Mouse (Mus musculus): ENCODE data around the gene Carmil2.

Carmil2 gene

DNA sequence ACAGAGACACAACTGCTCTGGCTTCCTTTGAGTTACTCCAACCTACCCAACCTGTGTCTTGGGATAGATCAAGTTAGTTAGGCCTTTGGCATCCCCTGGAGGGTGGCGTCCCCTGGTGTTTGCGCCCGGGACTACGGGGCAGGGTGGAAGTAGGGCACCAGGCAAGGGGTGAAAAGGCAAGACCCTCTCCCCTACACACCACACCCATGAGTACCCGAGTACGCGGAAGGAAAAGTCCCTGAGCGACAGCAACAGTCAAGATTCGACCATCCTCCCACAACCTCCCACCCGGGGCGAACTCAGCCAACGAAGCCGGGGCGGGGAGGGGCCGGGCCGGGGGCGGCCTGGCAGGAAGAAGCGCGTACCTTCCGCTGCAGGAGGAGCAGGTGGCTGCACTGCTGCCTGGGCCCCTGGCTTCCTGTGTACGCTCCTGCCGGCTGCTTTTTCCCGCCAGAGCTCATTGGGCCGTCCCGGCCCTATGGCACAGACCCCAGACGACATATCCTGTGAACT, at the start of gene Carmil2:
TSS of gene Carmil2 (plus strand) at position 479 of the 513 bp plus-strand sequence.
- peak; percentile 81 for DNase-seq

DNA sequence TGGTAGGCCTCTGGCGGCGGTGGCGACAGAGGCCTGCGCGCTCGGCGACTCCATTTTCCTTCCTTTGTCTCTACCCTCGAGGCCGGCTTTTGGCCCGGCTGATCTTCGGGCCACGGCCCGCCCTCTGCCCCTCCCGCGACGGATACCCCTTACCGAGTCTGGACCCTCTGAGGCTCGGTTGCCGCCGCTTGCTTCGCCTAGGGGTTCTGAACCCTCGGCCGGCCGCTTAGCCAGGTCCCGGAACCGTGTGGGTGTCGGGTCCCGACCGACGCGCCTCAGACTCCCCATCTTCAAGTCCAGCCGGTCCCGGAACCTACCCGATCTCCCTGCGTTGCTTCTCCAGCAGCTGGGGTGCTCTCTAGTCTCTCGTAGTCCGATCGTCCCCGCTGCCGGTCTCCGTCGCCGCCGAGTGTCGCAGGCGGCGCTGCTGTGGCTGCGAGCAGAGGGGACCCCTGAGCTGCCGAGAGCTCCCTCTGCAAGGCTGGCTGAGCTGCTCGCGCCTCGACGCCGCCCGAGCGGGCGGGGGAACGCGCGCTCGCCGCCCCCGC, 49.0 kb upstream of the Carmil2 start, which contains the start of gene Agrp:
TSS of gene Agrp (minus strand) at position 431 of the 548 bp plus-strand sequence.
- DNase-seq: peak; percentile 47

DNA sequence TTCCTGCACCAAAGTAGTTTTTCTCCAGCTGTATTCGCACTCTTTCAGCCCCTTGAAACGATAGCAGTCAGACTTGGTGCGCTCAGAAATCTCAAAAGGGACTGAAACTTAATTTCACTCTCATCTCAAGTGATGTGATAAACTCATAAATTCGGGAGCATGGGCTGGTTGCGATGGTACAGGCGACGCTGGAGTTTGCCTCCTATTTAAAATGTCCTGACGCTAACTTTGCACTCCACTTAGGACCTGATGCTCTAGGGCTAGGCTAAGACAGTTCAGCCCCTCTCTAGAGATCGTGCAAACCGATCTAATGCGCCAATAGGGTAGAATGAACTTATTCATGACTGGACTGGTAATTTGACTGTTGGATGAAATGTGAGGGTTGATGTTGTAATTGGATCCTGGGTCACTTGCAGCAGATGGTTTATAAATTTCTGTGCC, 48.5 kb upstream of the Carmil2 start:
- DNase-seq: peak; percentile 23

DNA sequence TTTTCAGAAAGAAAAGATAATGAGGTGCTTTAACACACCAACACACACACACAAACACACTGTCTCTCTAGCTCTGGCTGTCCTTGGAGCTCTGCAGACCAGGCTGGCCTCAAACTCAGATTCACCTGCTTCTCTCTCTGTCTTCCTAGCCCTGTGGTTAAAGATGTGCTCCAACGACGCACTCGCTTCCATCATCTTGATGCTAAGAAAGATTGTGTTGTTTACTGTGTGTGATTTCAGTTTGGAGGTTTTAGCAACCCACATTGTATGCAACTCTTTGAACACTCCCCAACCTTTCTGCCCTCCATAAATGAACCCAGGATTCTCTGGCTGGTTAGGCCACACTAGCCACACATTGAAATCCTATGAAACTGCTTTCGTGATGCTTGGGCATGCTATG, 47.6 kb upstream of the Carmil2 start:
- no peak for DNase-seq

DNA sequence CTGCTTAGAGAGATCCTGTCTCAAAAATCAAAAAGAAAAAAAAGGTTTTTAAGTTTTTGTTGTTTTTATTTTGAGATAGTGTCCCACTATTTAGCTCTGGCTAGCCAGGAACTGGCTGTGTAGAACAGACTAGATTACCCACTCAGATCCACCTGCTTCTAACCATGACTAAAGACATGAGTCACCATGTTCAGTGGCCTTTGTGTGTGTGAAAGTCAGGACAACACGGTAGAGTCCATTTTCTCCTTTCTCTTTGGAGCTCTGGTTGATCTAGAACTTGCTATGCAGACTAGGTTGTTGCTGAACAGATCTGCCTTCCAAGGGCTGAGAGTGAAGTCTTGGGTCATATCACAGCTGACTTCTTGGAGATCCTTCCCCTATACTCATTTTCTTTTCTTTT, 46.2 kb upstream of the Carmil2 start:
- no peak for DNase-seq

DNA sequence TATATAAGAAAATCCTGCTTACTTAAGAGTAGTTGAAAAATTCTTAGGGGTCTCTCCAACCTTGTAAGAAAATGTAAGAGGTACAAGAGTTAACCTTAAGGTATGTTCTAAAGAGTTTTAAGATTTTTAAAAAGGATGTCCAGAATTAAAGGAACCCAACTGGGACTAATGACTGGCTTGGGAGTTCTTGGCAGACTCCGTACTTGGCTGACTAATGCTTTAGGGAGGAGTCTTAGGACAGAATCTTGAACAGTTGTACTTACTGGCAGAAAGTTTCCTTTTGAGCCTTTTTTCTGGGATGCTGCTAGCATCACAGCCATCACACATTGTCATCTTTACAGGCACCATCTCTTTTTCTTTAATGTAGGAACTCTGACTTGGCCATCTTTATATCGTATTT, 45.6 kb upstream of the Carmil2 start:
- peak; percentile 21 for DNase-seq

DNA sequence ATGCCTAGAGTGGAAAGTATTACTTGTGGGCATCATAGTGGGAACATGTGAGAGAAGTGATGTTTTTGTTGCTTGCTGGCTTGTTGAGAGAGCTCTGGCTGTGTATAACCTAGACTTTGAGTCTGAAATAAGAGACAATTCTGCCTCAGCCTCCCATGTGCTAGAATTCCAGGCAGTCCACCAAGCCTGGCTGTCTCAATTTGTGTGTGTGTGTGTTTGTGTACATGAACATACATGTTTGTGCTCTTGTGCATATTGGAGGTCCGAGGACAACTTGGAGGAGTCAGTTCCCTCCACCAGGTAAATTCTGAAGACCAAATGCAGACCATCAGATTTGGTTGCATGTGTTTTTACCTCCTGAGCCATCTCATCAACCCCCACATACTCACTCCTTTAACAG, 40.9 kb upstream of the Carmil2 start:
- DNase-seq: no peak

DNA sequence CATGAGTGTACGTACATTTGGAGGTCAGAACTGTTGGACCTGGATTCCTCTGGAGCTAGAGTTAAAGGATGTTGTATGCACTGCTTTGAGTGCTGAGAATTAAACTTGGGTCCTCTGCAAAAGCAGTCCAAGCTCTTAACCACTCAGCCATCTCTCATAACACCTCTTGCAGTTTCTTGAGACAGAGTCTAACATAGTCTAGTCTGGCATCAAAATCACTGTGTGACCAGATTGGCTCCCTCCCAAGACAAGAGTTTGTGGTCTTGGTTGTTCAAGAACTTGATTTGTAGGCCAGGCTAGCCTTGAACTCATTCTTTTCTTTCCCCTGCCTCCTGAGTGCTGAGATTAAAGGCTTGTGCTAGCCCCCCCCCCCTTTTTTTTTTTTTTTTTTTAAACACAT, 37.1 kb upstream of the Carmil2 start:
- no peak for DNase-seq

DNA sequence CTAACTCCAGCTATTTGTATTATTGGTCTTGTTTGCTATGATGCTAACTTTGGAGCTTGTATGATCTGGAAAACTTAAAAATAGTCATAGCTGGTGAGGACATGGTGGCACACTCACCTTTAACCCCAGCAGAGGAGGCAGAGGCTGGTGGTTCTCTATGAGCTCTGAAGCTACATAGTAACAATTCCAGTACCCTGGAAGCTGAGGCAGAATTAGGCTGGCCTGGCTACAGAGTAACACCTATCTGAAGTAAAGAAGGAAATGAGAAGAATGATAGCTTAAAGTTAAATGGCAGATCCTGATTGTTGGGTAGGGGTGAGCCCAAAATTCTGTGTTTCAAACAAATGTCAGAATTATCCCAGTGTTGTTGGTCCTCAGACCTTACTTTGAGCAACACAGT, 28.4 kb upstream of the Carmil2 start:
- DNase-seq: no peak

DNA sequence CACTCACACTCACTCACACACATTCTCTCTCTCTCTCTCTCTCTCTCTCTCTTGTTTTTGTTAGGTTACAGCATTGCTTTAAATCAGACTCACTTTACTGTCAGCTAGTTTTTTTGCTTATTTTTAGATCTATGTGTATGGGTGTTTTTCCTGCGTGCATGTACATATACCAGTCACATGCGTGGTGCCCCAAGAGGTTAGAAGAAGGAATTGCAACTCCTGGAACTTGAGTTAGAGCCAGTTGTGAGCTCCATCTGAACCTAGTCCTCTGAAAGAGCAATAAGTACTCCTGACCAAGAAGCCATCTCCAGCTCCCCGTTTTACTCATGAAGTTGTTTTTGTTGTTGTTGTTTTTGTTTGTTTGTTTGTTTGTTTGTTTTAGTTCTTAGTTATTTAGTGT, 24.9 kb upstream of the Carmil2 start:
- DNase-seq: peak; percentile 62

DNA sequence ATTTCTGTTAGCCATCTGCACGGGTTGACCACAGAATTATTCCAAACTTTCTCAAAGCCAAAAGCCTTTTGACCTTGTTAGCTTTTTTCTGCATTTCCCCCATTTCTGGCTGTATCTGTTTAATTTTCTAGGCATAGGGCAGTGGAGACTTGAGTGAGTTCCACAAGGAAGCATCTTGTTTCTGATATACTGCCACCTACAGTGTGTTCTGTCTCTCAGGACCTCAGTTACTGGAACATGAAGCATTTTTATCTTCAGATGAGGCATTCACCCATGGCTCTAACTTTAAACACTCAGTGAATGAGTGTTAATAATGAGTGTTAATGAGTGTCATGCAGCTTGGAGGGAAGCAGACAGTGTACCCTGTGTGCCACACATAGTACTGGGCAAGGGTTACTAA, 8.2 kb upstream of the Carmil2 start:
- no peak for DNase-seq

DNA sequence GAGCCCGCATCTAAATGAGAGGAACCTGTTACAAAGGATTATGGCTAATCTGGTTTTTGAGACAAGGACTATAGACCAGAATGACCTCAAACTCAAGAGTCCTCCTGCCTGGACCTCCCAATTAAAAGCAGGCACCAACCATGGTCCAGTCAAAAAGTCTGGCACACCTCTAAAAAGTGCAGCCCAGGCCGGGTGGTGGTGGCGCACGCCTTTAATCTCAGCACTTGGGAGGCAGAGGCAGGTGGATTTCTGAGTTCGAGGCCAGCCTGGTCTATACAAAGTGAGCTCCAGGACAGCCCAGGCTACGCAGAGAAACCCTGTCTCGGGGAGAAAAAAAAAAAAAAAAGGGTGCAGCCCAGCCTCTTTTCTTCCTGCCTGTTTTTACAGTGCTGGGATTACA, 749 bp upstream of the Carmil2 start:
- no peak for DNase-seq

DNA sequence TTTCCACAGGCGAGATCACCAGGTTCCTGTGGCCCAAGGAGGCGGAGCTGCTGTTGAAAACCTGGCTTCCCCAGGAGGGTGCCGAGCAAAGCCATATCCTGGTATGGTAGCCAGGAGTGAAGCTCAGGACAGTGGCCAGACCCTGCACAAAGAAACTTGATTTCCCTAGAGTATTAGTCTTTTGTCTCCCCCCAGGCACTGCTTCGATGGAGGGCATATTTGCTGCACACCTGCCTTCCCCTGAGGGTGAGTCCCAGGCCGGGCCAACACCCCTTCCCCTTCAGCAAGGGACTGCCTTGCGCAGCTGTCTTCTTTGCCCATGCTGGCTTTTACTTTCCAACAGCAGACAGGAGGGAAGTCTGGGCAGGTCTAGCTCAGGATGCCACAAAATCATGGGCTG, 477 bp downstream of the Carmil2 start:
- DNase-seq: no peak

DNA sequence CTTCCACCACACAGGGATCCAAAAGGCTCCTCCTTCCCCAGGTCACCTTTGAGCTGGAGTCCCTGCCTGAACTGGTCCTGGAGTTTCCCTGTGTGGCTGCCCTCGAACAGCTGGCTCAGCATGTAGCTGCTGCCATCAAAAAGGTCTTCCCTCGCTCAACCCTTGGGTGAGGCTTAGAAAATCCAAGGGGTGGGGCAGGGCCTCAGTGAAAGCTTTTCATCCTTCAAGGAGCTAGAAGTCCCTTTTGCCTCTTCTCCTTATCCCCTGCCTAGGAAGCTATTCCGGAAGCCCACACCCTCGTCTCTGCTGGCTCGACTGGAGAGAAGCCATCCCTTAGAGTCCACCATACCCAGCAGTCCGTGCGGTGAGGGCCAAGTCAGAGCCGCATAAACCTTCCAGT, 1.4 kb downstream of the Carmil2 start:
- no peak for DNase-seq

DNA sequence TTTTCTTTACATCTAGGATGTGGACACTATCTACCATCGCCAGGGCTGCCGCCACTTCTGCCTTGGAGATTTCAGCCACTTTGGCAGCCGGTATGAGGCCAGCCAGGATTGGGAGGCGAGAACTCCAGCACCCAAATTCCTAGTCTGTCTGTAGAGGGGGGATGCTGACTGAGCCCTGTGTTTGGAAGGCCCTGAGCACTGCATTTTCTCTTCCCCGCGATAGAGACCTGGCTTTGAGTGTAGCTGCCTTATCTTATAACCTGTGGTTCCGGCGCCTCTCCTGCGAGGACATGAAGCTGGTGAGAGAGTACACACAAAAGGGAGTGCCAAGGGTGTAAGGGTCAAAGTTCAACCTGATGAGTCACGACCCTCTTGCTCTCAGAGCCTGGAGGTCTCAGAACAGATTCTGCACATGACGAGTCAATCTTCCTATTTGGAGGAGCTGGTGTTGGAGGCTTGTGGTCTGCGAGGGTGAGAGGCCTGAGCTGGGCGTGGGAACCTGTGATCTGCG, 2.2 kb downstream of the Carmil2 start:
- no peak for DNase-seq

DNA sequence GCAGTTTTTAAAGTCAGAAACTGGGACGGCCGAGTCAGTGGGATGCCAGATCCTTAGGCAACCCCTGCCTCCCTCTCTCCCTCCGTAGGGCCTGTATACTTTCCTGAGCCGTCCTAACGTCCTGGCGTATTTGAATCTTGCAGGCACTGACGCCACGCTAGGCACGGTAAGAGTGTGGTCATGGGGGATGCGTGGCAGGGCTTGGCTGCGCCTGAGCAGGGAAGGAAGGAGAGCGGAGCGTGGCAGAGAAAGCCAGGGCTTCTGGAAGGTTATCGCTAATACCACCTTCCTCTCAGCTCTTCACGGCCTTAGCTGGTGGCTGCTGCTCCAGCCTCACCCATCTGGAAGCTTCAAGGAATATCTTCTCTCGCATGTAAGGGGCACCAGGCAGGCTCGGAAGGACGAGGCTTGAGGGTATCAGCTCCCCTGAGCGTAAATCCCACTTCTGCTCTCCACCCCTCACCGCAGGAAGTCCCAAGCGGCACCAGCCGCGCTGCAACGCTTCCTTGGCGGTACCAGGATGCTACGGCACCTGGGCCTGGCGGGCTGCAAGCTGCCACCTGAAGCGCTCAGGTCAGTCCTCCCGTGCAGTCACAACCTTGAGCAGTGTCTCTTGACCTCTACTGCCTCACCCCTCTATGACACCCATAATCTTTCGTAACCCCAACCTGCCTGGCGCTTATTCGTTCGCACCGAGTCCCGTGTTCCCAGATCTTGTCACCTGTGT, 3.3 kb downstream of the Carmil2 start:
- DNase-seq: no peak

DNA sequence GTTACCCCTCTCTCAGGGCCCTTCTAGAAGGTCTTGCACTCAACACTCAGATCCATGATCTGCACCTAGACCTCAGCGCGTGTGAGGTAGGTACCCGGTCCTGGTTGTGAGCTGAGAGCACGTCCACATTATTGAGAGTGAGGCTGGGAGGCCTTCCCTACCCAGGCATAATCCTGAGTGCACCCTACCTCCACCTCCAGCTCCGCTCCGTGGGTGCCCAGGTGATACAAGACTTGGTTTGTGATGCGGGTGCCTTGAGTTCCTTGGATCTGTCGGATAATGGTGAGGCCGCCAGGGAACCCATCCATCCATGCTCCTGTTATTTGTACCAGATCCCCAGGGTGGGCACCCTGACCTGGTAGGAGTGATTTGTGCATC, 3.9 kb downstream of the Carmil2 start:
- no peak for DNase-seq

DNA sequence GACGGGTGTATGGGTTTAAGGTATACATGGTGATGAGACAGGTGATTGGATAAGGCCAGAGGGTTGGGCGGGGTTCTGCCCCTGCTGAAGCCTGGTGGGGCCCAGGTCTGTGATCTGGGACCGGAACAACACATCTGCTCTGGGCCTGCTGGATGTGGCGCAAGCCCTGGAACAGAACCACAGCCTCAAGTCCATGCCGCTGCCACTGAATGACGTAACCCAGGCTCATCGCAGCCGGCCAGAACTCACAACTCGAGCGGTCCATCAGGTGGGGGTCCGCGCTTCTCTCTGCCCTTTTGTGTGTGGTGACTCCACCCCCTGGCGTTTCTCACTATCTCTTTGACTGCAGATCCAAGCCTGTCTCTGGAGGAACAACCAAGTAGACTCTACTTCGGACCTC, 4.9 kb downstream of the Carmil2 start:
- no peak for DNase-seq

DNA sequence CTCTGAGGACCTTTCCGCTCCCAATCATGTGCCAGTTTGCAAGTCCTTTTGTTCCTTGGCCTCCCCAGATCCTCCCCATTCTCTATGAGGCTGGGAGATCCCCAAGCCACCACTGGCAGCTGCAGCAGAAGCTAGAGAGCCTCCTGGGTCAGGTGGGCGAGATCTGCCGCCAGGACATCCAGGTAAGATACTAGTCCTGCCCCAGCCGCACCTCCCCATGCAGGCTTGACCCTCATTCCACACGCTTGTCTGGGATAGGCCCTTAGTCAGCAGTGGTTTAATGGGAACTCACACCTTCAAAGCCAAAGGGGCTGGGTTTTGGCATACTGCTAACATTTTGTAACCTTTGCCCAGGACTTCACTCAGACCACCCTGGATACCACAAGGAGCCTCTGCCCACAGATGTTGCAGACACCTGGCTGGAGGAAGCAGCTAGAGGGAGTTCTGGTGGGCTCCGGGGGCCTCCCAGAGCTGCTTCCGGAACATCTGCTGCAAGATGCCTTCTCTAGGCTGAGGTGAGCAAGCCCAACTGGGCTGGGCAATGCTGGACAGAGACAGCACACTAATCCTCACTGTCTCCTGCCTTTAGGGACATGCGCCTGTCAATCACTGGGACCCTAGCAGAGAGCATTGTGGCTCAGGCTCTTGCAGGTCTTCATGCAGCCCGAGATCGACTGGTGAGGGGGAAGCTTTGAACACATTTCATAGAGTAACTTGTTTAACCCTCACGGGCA, 6.5 kb downstream of the Carmil2 start:
- DNase-seq: no peak

DNA sequence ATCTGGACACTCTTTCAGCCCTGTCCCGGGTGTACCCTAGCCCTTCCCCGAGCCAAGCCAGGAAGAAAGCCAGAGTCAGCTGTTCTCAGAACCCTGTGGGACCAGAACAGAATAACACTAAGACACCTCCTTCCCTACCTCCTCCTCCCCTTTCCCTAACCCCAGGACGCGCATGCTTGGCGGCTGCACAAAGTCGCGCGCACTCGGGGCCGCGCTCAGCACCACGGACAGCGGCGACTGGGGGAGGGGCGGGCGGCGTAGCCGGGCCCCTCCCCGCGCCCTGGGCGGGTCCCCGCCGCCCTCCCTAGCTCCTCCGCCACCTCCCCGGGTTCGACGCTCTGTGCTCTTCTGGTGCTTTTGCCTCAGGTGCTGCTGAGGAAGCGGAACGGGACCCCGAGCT, 7.6 kb downstream of the Carmil2 start:
- peak; percentile 59 for DNase-seq

DNA sequence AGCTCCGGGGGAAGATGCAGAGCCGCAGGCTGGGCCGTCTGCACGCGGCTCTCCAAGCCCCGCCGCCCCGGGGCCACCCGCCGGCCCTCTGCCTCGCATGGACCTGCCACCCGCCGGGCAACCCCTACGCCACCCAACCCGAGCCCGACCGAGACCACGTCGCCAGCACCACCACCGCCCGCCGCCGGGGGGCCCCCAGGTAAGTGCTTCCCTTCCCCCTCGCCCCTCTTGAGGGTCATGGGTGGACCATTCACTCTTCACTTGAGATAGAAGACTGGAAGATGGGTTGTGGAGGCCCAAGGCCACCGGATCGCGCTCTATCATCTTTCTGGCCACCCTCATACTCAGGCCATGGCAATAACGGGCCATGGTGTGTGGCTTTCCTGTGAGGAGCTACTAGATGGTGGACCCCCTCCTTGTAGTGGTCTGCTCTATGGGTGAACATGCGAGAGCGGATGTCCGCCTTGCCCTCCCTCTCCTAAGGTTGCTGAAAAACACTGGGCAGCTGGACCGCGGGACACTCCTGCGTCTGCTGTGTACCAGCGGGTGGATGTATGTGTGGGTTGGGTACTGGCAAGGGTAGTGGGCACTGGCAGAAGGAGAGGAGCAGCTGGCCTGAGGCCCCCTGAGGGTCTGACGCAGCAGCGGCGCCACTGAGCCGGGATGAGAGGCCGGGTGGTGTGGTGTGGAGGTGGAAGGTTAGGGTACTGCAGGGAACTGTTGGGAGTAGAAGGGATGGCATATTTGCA, 8.2 kb downstream of the Carmil2 start:
- no peak for DNase-seq

DNA sequence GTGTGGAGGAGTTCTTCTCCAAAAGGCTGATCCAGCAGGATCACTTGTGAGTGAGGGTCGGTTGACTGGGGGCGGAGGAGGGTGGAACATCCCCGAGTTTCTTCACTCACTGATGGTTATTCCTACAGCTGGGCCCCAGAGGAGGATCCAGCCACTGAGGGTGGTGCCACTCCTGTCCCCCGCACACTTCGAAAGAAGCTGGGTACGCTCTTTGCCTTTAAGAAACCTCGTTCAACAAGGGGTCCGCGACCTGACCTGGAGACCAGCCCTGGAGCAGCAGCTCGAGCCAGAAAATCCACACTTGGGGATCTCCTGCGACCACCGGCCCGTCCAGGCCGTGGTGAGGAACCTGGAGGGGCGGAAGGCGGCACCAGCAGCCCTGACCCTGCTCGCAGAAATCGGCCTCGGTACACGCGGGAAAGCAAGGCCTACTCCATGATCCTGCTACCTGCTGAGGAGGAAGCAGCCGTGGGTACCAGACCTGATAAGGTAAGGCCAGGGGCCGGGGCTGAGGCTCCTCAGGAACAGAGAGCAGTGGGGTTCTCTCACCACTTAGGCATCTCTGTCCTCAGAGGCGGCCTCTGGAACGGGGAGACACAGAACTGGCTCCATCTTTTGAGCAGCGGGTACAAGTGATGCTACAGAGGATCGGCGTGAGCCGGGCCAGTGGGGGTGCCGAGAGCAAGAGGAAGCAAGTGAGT, 9.2 kb downstream of the Carmil2 start:
- DNase-seq: no peak

Measured in lung, postnatal 36 days (tissue).